Mouse (Mus musculus) cerebellum, adult 2 months (tissue): ENCODE measurements around the gene Socs5.

Source experiments
- CTCF ChIP-seq: fragments of 200-500 bp; IDR thresholded peaks from 2 replicates; pipeline ENCODE4 v1.5.1; 2011; ENCODE audit warnings: low read depth, mild to moderate bottlenecking, control low read depth, low read length, moderate library complexity, borderline replicate concordance; ENCODE audit not compliant: insufficient read depth
- POLR2A ChIP-seq: fragments of 200-500 bp; IDR thresholded peaks from 2 replicates; pipeline ENCODE4 v1.6.1; 2011; ENCODE audit warnings: low read length, control low read depth, borderline replicate concordance; ENCODE audit not compliant: insufficient read depth

DNA sequence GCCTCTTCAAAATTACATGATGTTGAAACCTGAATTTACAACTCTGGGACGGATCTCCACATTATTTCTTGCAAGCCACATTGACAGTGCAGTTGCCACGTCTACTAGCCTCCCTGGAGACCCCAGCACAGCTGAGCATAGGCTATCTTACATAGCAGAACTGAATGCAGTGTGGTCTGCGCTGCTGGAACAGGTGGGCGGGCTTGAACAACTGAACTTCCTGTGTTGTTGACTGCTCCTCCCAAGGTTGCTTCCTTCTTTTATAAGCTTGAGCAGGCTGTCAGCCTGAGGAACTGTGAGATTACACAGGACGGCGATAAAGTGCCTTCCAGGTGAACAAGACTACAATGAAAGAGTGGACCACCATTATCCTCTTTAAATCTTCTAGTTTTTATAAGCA, 43.5 kb upstream of the Socs5 start:
- TF ChIP-seq CTCF (no peak), POLR2A (no peak)
